Mouse (Mus musculus) spleen, adult 18-20 months (tissue): ENCODE measurements around the gene AI464131.

Experiments
- DNase-seq, 2 experiments: peaks; one replicate each; pipeline ENCODE4 v3.0.0; 2022; ENCODE audit warnings: mixed read lengths in 2 of 2

The AI464131 gene

GRCm38 (mm10) chr4:41502986-41503412 lies at the start of gene AI464131:
AI464131 (minus strand) TSS chr4:41503076.
- peak; percentile 71 for DNase-seq

- DNase-seq: peak; percentile 52 to 78
These were observed 49.7 kb upstream of the AI464131 start for GRCm38 (mm10) chr4:41552529-41552928.

GRCm38 (mm10) chr4:41547086-41547485 lies 44.2 kb upstream of the AI464131 start:
- DNase-seq: no peak

- no peak for DNase-seq
These were observed 43.1 kb upstream of the AI464131 start for GRCm38 (mm10) chr4:41545985-41546384.

GRCm38 (mm10) chr4:41542136-41542535 lies 39.3 kb upstream of the AI464131 start:
- no peak for DNase-seq

GRCm38 (mm10) chr4:41534866-41535265 lies 32.0 kb upstream of the AI464131 start:
- no peak for DNase-seq

GRCm38 (mm10) chr4:41532420-41532819 lies 29.5 kb upstream of the AI464131 start:
- DNase-seq: no peak

GRCm38 (mm10) chr4:41527996-41528395 lies 25.1 kb upstream of the AI464131 start:
- no peak for DNase-seq

- DNase-seq: no peak
These were observed 24.2 kb upstream of the AI464131 start for GRCm38 (mm10) chr4:41527076-41527475.

- no peak for DNase-seq
These were observed 23.7 kb upstream of the AI464131 start for GRCm38 (mm10) chr4:41526553-41526952.

GRCm38 (mm10) chr4:41524829-41525228 lies 22.0 kb upstream of the AI464131 start:
- no peak for DNase-seq

- DNase-seq: no peak
These were observed 21.0 kb upstream of the AI464131 start for GRCm38 (mm10) chr4:41523839-41524238.

- peak in 1 of 2 experiments; percentile 26 for DNase-seq
These were observed 19.9 kb upstream of the AI464131 start for GRCm38 (mm10) chr4:41522788-41523187.

GRCm38 (mm10) chr4:41522136-41522535 lies 19.3 kb upstream of the AI464131 start:
- DNase-seq: no peak

- no peak for DNase-seq
These were observed 17.8 kb upstream of the AI464131 start for GRCm38 (mm10) chr4:41520641-41521040.

- no peak for DNase-seq
These were observed 16.3 kb upstream of the AI464131 start for GRCm38 (mm10) chr4:41519195-41519594.

GRCm38 (mm10) chr4:41518349-41518748 lies 15.5 kb upstream of the AI464131 start:
- no peak for DNase-seq

GRCm38 (mm10) chr4:41517233-41517632 lies 14.4 kb upstream of the AI464131 start, which contains the start of gene 1110017D15Rik:
1110017D15Rik (minus strand) TSS chr4:41517333.
- DNase-seq: no peak

- DNase-seq: no peak
These were observed 10.8 kb upstream of the AI464131 start for GRCm38 (mm10) chr4:41513714-41514113.

GRCm38 (mm10) chr4:41513309-41513708 lies 10.4 kb upstream of the AI464131 start:
- no peak for DNase-seq

GRCm38 (mm10) chr4:41507998-41508397 lies 5.1 kb upstream of the AI464131 start:
- DNase-seq: no peak

- no peak for DNase-seq
These were observed 4.5 kb upstream of the AI464131 start for GRCm38 (mm10) chr4:41507326-41507924.

GRCm38 (mm10) chr4:41506906-41507305 lies 4.0 kb upstream of the AI464131 start:
- peak; percentile 36 to 71 for DNase-seq

GRCm38 (mm10) chr4:41506156-41506555 lies 3.3 kb upstream of the AI464131 start:
- DNase-seq: peak in 1 of 2 experiments; percentile 37

- no peak for DNase-seq
These were observed 2.3 kb upstream of the AI464131 start for GRCm38 (mm10) chr4:41505131-41505551.
